Mouse (Mus musculus) E14TG2a.4 (cell line): Measurements from ENCODE around the gene Ldlrad3.

Experiments
- CTCF ChIP-seq: conservative IDR thresholded peaks from 2 replicates; pipeline ENCODE4 v1.5.1; 2014; ENCODE audit warnings: low read length
- POU5F1 ChIP-seq: IDR thresholded peaks from 2 replicates; pipeline ENCODE4 v1.6.1; 2014; ENCODE audit warnings: low read length, borderline replicate concordance

- TF ChIP-seq CTCF (no peak), POU5F1 (no peak)
Measured at GRCm38 (mm10) chr2:101967152-101967551, 219.0 kb downstream of the Ldlrad3 start.
